Mouse (Mus musculus) cerebellum, adult (tissue): ENCODE data around the gene Ginm1.
"Not testable (repeated sequence)": the region's sequence is repeated elsewhere in the genome, so short reads cannot be mapped to it uniquely, and the experiment has no call there.

Experiments used
- ATAC-seq: cut with Nextera tagmentation; 2 replicates; pipeline ENCODE4 v1.9.2; 2017; ENCODE audit warnings: mild to moderate bottlenecking, moderate library complexity, mixed read lengths; ENCODE audit not compliant: insufficient number of reproducible peaks, low FRiP score, low TSS enrichment

The Ginm1 gene

DNA sequence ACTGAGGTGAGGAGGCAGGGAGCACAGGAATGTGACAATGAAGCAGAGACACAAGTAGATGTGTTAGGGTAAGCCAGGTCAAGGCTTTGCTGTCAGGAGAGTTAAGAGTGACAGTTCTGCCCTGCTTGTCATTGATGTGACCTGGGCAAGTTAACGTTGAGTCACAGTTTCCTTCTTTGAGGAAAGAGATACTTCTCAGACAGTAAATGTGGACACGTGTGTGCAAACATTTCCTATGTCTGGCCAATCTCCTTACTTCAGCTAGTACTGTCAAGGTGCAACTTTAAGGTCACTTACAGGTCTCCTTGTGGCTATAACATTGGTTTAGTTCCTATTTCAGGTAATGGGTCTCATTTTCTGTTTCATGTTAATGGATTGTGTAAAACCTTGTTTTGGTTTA is 23.9 kb upstream of the Ginm1 start:
- ATAC-seq, result no peak

- ATAC-seq, result peak; percentile 49; the same call in 1 of the 2 replicates
These were observed 17.3 kb upstream of the Ginm1 start for GRCm38 (mm10) chr10:7809937-7810336.

- no peak for ATAC-seq
These were observed 10.0 kb upstream of the Ginm1 start for GRCm38 (mm10) chr10:7802519-7803140.

DNA sequence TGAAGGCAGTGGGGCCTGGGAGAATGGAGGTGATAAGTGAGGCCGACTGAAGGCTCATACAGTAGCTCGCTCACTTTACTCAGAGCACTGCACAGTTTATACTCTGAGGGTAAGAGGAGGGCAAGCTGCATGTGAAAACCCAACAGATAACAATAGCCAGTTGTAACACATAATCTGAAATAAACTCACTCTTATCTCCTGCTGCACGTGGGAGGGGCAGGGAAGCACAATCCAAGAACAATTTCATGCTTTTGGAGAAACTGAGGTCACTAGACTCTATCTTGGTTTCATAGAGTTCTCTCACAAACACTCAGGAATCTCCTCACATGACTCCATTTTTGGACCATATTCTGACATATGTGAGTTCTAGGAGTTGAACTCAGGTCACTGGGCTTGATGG is 8.6 kb upstream of the Ginm1 start:
- ATAC-seq, result no peak

- no peak; the same call in 1 of the 2 replicates for ATAC-seq
These were observed 322 bp downstream of the Ginm1 start for GRCm38 (mm10) chr10:7792254-7792750.

GRCm38 (mm10) chr10:7787319-7787718 is 5.3 kb downstream of the Ginm1 start:
- ATAC-seq, result no peak

DNA sequence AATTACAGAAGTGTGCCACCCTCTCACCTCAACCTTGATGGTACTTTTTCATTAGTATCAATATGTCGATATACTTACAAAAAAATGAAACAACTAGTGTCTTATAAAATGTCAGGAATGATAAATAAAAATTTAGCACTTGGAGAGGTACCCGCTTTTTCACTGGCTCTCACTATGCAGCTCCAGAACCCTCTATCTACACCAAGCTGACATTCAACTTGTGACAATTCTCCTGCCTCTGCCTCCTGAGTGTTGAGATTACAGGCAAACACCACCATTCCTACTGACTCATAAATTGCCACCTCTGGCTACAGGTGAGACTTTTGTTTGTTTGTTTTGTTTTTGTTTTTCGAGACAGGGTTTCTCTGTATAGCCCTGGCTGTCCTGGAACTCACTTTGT is 11.4 kb downstream of the Ginm1 start:
- ATAC-seq, result no peak

GRCm38 (mm10) chr10:7780238-7781176 is 12.1 kb downstream of the Ginm1 start:
- peak; percentile 70 for ATAC-seq

DNA sequence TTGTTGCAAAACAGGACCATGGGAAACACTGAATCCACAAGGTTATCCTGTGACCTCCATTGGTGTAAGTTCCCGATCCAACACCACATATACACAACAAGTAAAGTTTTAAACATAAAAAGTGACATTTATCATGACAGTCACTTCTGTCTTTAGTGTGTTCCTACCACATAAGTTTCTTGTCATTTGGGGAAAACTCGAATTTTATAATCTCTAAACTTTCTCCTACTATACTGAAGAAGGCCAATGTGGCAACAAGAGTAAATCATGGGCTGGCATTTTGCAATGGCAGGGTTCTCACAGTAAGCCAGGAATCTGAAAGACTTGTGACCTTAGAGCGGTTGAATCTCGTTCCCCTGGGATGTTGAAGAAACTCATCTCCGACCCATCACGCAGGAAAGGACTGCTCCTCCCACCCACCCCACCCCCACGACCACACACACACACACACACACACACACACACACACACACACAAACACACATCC is 12.8 kb downstream of the Ginm1 start:
- ATAC-seq, result no peak

DNA sequence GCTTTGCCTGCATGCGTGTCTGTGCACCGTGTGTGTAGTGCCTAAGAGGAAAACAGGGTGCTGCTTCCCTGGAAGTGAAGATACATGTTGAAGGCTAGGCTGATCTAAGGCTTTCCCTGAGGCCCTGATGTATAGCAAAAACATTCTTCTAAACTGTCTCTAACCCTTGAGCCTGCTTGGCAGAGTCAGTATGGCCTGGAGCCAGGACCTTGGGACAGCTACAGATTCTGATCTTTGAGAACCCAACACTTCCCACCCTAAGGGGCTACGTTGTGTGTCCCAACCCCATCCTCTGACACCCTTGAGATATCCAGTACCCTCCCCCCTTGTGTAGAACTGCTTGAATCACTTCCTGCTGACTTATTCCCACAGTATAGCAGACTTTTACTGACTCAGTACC is 14.3 kb downstream of the Ginm1 start:
- no peak for ATAC-seq

GRCm38 (mm10) chr10:7775421-7775820 is 17.2 kb downstream of the Ginm1 start:
- no peak for ATAC-seq

- no peak for ATAC-seq
These were observed 19.9 kb downstream of the Ginm1 start for GRCm38 (mm10) chr10:7772769-7773168.

DNA sequence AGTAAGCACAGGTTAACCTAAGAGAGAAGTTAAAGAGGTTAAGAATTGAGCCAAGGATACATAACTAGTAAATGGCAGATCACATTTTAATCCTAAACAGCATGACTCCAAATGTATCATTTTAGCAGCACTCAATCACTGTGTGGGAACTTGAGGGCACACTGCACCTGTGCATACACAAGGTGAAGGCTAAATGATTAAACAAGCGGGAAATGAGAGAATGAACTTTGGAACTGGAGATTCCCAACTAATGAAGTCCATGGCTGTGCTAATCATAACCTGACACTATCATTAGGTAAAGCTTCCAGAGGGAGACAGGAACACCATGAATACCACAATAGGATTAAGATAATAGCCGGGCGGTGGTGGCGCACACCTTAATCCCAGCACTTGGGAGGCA is 20.3 kb downstream of the Ginm1 start:
- ATAC-seq, result no peak

- no peak for ATAC-seq
These were observed 35.1 kb downstream of the Ginm1 start for GRCm38 (mm10) chr10:7757544-7757943.

- no peak for ATAC-seq
These were observed 43.9 kb downstream of the Ginm1 start for GRCm38 (mm10) chr10:7748752-7749151.

- not testable (repeated sequence) for ATAC-seq
These were observed 47.1 kb downstream of the Ginm1 start for GRCm38 (mm10) chr10:7745528-7745927.

GRCm38 (mm10) chr10:7737914-7738313 is 54.7 kb downstream of the Ginm1 start:
- ATAC-seq, result no peak

- ATAC-seq, result no peak
These were observed 55.5 kb downstream of the Ginm1 start for GRCm38 (mm10) chr10:7737122-7737521.

DNA sequence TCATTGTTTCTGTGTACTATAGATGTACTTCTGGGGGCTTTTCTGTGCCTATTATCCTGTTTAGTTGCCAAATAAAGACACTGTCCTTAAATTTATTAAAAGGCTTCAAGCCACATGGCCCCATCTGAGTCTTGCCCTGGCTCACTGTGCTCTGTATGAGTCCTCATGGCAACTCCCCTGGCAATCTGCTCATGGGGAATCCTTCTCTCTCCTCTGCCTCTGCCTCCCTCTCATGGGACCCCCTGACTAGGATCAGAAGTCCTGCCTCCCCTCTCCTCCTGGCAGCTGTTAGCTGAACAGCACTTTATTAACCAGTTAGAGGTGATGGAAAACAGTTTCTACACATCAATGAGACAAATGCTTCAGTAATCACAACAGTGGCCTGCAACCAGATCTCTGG is 61.0 kb downstream of the Ginm1 start:
- ATAC-seq, result no peak

DNA sequence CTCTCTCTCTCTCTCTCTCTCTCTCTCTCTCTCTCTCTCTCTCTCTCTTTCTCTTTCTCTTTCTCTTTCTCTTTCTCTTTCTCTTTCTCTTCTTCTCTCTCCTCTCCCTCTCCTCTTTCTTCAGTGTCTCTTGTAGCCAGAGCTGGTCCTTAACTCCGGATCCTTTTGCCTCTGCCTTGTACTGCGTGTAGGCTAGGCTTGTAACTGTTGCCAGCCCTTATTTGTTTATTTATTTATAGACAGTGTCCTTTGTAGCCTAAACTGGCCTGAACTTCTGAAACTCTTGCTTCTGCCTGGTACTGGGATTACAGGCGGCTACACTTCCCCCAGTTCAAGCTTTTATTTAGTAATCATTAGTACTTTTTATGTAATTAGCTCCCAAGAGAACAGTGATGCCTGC is 65.6 kb downstream of the Ginm1 start:
- ATAC-seq, result no peak

- no peak for ATAC-seq
These were observed 66.2 kb downstream of the Ginm1 start for GRCm38 (mm10) chr10:7726501-7726812.
